Mouse (Mus musculus) heart, postnatal 0 days (tissue): ENCODE results near the gene Npas1.

Experiments used
- CTCF ChIP-seq: IDR thresholded peaks from 2 replicates; pipeline ENCODE4 v1.5.1; 2016; ENCODE audit warnings: antibody characterized with exemption, control low read depth, low read depth
- EP300 ChIP-seq: IDR thresholded peaks from 2 replicates; pipeline ENCODE4 v1.6.1; 2016; ENCODE audit warnings: antibody characterized with exemption, low read depth

DNA sequence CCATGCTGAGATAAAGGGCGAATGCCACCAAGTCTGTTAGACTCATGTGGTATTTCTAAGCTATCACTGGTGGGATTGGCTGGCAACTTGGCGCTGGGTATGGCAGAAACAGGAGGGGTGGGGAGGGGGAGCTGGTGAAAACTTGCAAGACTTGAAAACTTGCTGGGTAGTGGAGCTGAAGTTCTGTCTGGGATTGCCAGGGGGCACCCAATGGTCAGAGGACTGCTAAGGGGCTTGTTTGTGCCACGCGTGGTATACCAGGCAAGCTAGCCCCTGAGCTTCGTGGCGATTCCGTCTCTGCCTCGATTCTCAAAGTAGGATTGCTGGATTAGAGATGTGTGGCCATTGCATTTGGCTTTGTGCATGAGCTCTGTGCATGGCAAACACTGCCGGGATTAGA lies 12.4 kb upstream of the Npas1 start:
- TF ChIP-seq CTCF (no peak), EP300 (no peak)
